ENCODE assay signal across 8 mouse cellular contexts in genomic region chr2:101665058-101665702, GRCm38 (mm10). TPM values are rescaled to one million over a fixed set of nuclear protein-coding genes. Genes with fewer than 3 reads are reported as not detected.
DNase-seq lines count a peak whose midpoint lies in the region; ATAC-seq and TF ChIP-seq lines count a peak whose summit lies in the region.

No protein-coding gene starts in this region.

- TF ChIP-seq RAD21 in MEL (IDR thresholded peaks at IDR 0.05; ENCODE audit: low read depth, low read length), result peak; percentile 84

- no peak for TF ChIP-seq POLR2A in MEL (IDR thresholded peaks at IDR 0.05; ENCODE audit: control insufficient read depth in 1 of 2, insufficient read depth in 1 of 2, low read depth in 1 of 2, low read length in 2 of 2, poor library complexity in 1 of 2)

- H3K9me3 ChIP-seq in MEL (replicated peaks; ENCODE audit: insufficient read depth, low read length), result no peaks in the 10 kb centered on the region
- no peaks in the 10 kb centered on the region for H3K9me3 ChIP-seq in forebrain, postnatal 0 days (ENCODE audit: low read length)
- no peaks in the 10 kb centered on the region for H3K9me3 ChIP-seq in lung, embryonic 15.5 days

- H3K27ac ChIP-seq in MEL (ENCODE audit: control insufficient read depth, low read depth, low read length), result no peak overlapping the region
- H3K27ac ChIP-seq in forebrain, postnatal 0 days (ENCODE audit: low read depth, low read length), result peak overlapping the region; percentile 4; the same call in 1 of the 2 replicates
- no peak overlapping the region for H3K27ac ChIP-seq in lung, embryonic 15.5 days

- no peaks in the 10 kb centered on the region for H3K79me2 ChIP-seq in MEL (ENCODE audit: control insufficient read depth, insufficient read depth, low read length, poor library complexity)

- peaks cover 2 to 5% of the 10 kb centered on the region in 2 experiments for H3K27me3 ChIP-seq in MEL (ENCODE audit: control insufficient read depth in 1 of 2, insufficient read depth in 2 of 2, low read length in 2 of 2)
- no peaks in the 10 kb centered on the region for H3K27me3 ChIP-seq in forebrain, postnatal 0 days (ENCODE audit: insufficient read depth, low read length)
- H3K27me3 ChIP-seq in lung, embryonic 15.5 days, result no peaks in the 10 kb centered on the region

- WGBS in forebrain, postnatal 0 days, result 19% methylated on average over 9 of the region's 9 CpGs
- WGBS in lung, embryonic 15.5 days, result 18% methylated on average over 9 of the region's 9 CpGs

- TF ChIP-seq CTCF in MEL (IDR thresholded peaks at IDR 0.05 in 2 of 3, conservative IDR thresholded peaks at IDR 0.05 in 1 of 3; ENCODE audit: control insufficient read depth in 1 of 3, insufficient read depth in 1 of 3, low read depth in 2 of 3, low read length in 3 of 3, poor library complexity in 1 of 3, severe bottlenecking in 1 of 3), result peak; percentile 87 to 94 (median 89)
- TF ChIP-seq CTCF in forebrain, postnatal 0 days (IDR thresholded peaks at IDR 0.05; ENCODE audit: low read depth), result peak; percentile 90

- no peak for TF ChIP-seq EP300 in MEL (IDR thresholded peaks at IDR 0.05; ENCODE audit: low read depth in 1 of 2, low read length in 2 of 2)

- no peaks in the 10 kb centered on the region for H3K4me1 ChIP-seq in MEL (ENCODE audit: control insufficient read depth in 1 of 2, insufficient read depth in 2 of 2, low read length in 2 of 2)
- H3K4me1 ChIP-seq in forebrain, postnatal 0 days (ENCODE audit: insufficient read depth), result no peaks in the 10 kb centered on the region
- H3K4me1 ChIP-seq in lung, embryonic 15.5 days, result no peaks in the 10 kb centered on the region

- H3K4me2 ChIP-seq in forebrain, postnatal 0 days (ENCODE audit: low read depth), result no peak overlapping the region
- no peak overlapping the region for H3K4me2 ChIP-seq in lung, embryonic 15.5 days

- H3K9ac ChIP-seq in MEL (ENCODE audit: control insufficient read depth, low read depth, low read length, poor library complexity, severe bottlenecking), result no peak overlapping the region
- H3K9ac ChIP-seq in forebrain, postnatal 0 days, result no peak overlapping the region
- no peak overlapping the region for H3K9ac ChIP-seq in lung, embryonic 15.5 days

- no peak overlapping the region for H3K4me3 ChIP-seq in MEL (ENCODE audit: control insufficient read depth in 1 of 2, insufficient read depth in 1 of 2, low read depth in 2 of 2, low read length in 2 of 2)
- H3K4me3 ChIP-seq in forebrain, postnatal 0 days (ENCODE audit: low read depth, low read length), result no peak overlapping the region
- H3K4me3 ChIP-seq in lung, embryonic 15.5 days, result no peak overlapping the region

- peak; percentile 90 for ATAC-seq in forebrain, postnatal 0 days
- ATAC-seq in hematopoietic stem cell, adult 5-6 weeks (replicated peaks in 1 of 2; ENCODE audit: insufficient read depth in 1 of 2, low FRiP score in 2 of 2, low TSS enrichment in 1 of 2, low read depth in 1 of 2, poor library complexity in 2 of 2, severe bottlenecking in 2 of 2), result peak; percentile 91 to 95
- ATAC-seq in lung, embryonic 15.5 days (ENCODE audit: borderline replicate concordance, extremely low read depth, low FRiP score, low TSS enrichment), result peak; percentile 74

- peak; percentile 75 for DNase-seq in MEL (ENCODE audit: low read depth, low spot score)
- DNase-seq in cerebellum, adult 18-20 months, result peak; percentile 77 to 84
- peak; percentile 86 for DNase-seq in forebrain, postnatal 0 days
- DNase-seq in layer of hippocampus, adult 8-10 months (ENCODE audit: low spot score in 2 of 2), result peak; percentile 82 to 85
- DNase-seq in ovary, postnatal 14 days (ENCODE audit: low spot score), result peak; percentile 46
- peak; percentile 63 to 78 for DNase-seq in thymus, postnatal 10 days (ENCODE audit: low spot score in 2 of 2)

- H3K36me3 ChIP-seq in MEL (ENCODE audit: control insufficient read depth in 1 of 2, insufficient read depth in 2 of 2, low read length in 2 of 2), result no peaks in the 10 kb centered on the region
- H3K36me3 ChIP-seq in forebrain, postnatal 0 days (ENCODE audit: insufficient read depth), result no peaks in the 10 kb centered on the region
- no peaks in the 10 kb centered on the region for H3K36me3 ChIP-seq in lung, embryonic 15.5 days

TF ChIP-seq in MEL, 35 proteins besides CTCF, POLR2A, EP300 and RAD21 (continues in another document):
- TF ChIP-seq TAL1 (IDR thresholded peaks at IDR 0.05; ENCODE audit: low read length), result no peak
- no peak for TF ChIP-seq ELF1 (IDR thresholded peaks at IDR 0.05; ENCODE audit: low read depth, low read length)
- TF ChIP-seq RCOR1 (IDR thresholded peaks at IDR 0.05; ENCODE audit: low read depth, low read length), result no peak
- no peak for TF ChIP-seq GATA1 (IDR thresholded peaks at IDR 0.05; ENCODE audit: low read depth, low read length)
- peak; percentile 53; the same call in 1 of the 2 replicates for TF ChIP-seq NRF1 (IDR thresholded peaks at IDR 0.05; ENCODE audit: insufficient read depth, low read depth, low read length, poor library complexity, severe bottlenecking)
- no peak for TF ChIP-seq POLR2AphosphoS5 (IDR thresholded peaks at IDR 0.05; ENCODE audit: borderline replicate concordance, low read depth, low read length)
- TF ChIP-seq ZC3H11A (IDR thresholded peaks at IDR 0.05; ENCODE audit: low read depth, low read length), result peak; percentile 65
- TF ChIP-seq UBTF (IDR thresholded peaks at IDR 0.05; ENCODE audit: borderline replicate concordance, insufficient read depth, low read depth, low read length), result no peak
- TF ChIP-seq ETS1 (IDR thresholded peaks at IDR 0.05; ENCODE audit: low read depth, low read length), result no peak
- no peak for TF ChIP-seq CHD1 (IDR thresholded peaks at IDR 0.05; ENCODE audit: low read depth, low read length)
- TF ChIP-seq KAT2A (conservative IDR thresholded peaks at IDR 0.05; ENCODE audit: low read depth, low read length), result no peak
- TF ChIP-seq USF1 (IDR thresholded peaks at IDR 0.05; ENCODE audit: low read depth, low read length), result 0 out of 2 replicates have a peak, but pooled peaks have one; percentile 19
- no peak for TF ChIP-seq MXI1 (IDR thresholded peaks at IDR 0.05; ENCODE audit: low read depth, low read length)
- TF ChIP-seq HCFC1 (IDR thresholded peaks at IDR 0.05; ENCODE audit: low read depth, low read length), result no peak
- TF ChIP-seq POLR2AphosphoS2 (IDR thresholded peaks at IDR 0.05; ENCODE audit: low read length), result no peak
- no peak for TF ChIP-seq TBP (IDR thresholded peaks at IDR 0.05; ENCODE audit: low read depth, low read length)
- no peak for TF ChIP-seq MAZ (IDR thresholded peaks at IDR 0.05; ENCODE audit: low read depth, low read length)
- peak; percentile 86; the same call in 1 of the 2 replicates for TF ChIP-seq MEF2A (IDR thresholded peaks at IDR 0.05; ENCODE audit: extremely low read depth, insufficient replicate concordance, low read depth, low read length, poor library complexity, severe bottlenecking)
- no peak for TF ChIP-seq CHD2 (IDR thresholded peaks at IDR 0.05; ENCODE audit: low read length)
- TF ChIP-seq BHLHE40 (IDR thresholded peaks at IDR 0.05; ENCODE audit: borderline replicate concordance, low read depth, low read length), result peak; percentile 28; the same call in 1 of the 2 replicates
- TF ChIP-seq MYC (IDR thresholded peaks at IDR 0.05; ENCODE audit: low read depth, low read length), result peak; percentile 53; the same call in 1 of the 2 replicates
- TF ChIP-seq TCF12 (IDR thresholded peaks at IDR 0.05; ENCODE audit: low read depth, low read length), result no peak
- peak; percentile 66 for TF ChIP-seq SMC3 (IDR thresholded peaks at IDR 0.05; ENCODE audit: low read depth, low read length)

RNA-seq across cellular contexts. Expression of gene Traf6, which starts 13.0 kb away (rescaled TPM):
- 11.8 and 12.7 TPM in 2 replicates for total RNA-seq in MEL (2012; rRNA removed)
- 10 to 100 TPM in 1 of 2 experiments, not detected in 1; 18.0 TPM for polyA plus RNA-seq in MEL (2012; ENCODE audit: insufficient read depth in 1 of 2, insufficient read length in 2 of 2, low read depth in 1 of 2, low replicate concordance in 2 of 2, missing spikeins in 1 of 2)
- 19.5 and 26.0 TPM in 2 replicates for total RNA-seq in forebrain, postnatal 0 days (2014; rRNA removed)
- polyA plus RNA-seq in forebrain, postnatal 0 days (2015; fragmentation: Nextera tagmentation; extraction: Ambion mirVana), result 7.4 and 9.8 TPM in 2 replicates
- 21.7 and 23.7 TPM in 2 replicates for total RNA-seq in hematopoietic stem cell, adult 5-6 weeks (2017)
- total RNA-seq in layer of hippocampus, adult 8-10 months (2022), result 10 to 100 TPM; 15.4 to 17.1 (median 16.4) TPM
- 9.5 and 9.8 TPM in 2 replicates for polyA plus RNA-seq in lung, embryonic 15.5 days (2015; fragmentation: Nextera tagmentation; extraction: Ambion mirVana)

RNA-seq across cellular contexts. Expression of gene B230118H07Rik, which starts 15.8 kb away (rescaled TPM):
- 30.6 and 31.2 TPM in 2 replicates for total RNA-seq in MEL (2012; rRNA removed)
- polyA plus RNA-seq in MEL (2012; ENCODE audit: insufficient read depth in 1 of 2, insufficient read length in 2 of 2, low read depth in 1 of 2, low replicate concordance in 2 of 2, missing spikeins in 1 of 2), result 10 to 100 TPM in 1 of 2 experiments, not detected in 1; 22.4 TPM
- total RNA-seq in forebrain, postnatal 0 days (2014; rRNA removed), result 20.0 and 29.5 TPM in 2 replicates
- 52.0 and 61.3 TPM in 2 replicates for polyA plus RNA-seq in forebrain, postnatal 0 days (2015; fragmentation: Nextera tagmentation; extraction: Ambion mirVana)
- total RNA-seq in hematopoietic stem cell, adult 5-6 weeks (2017), result 95.0 and 135 TPM in 2 replicates
- 10 to 100 TPM; 31.8 to 39.8 (median 35.8) TPM for total RNA-seq in layer of hippocampus, adult 8-10 months (2022)
- 57.8 and 58.7 TPM in 2 replicates for polyA plus RNA-seq in lung, embryonic 15.5 days (2015; fragmentation: Nextera tagmentation; extraction: Ambion mirVana)

RNA-seq across cellular contexts. Expression of gene Rag1, which starts 15.9 kb away (rescaled TPM):
- under 0.01 TPM in 1 of 2 replicates, not detected in the other for total RNA-seq in MEL (2012; rRNA removed)
- polyA plus RNA-seq in MEL (2012; ENCODE audit: insufficient read depth in 1 of 2, insufficient read length in 2 of 2, low read depth in 1 of 2, low replicate concordance in 2 of 2, missing spikeins in 1 of 2), result not detected
- total RNA-seq in forebrain, postnatal 0 days (2014; rRNA removed), result 0.23 and 0.43 TPM in 2 replicates
- 0.04 and 0.10 TPM in 2 replicates for polyA plus RNA-seq in forebrain, postnatal 0 days (2015; fragmentation: Nextera tagmentation; extraction: Ambion mirVana)
- total RNA-seq in hematopoietic stem cell, adult 5-6 weeks (2017), result 1.1 and 3.1 TPM in 2 replicates
- total RNA-seq in layer of hippocampus, adult 8-10 months (2022), result under 1 TPM; 0.18 to 0.29 (median 0.25) TPM
- polyA plus RNA-seq in lung, embryonic 15.5 days (2015; fragmentation: Nextera tagmentation; extraction: Ambion mirVana), result 0.59 and 2.9 TPM in 2 replicates

RNA-seq across cellular contexts. Expression of gene Rag2, which starts 40.7 kb away (rescaled TPM):
- not detected in 2 replicates for total RNA-seq in MEL (2012; rRNA removed)
- polyA plus RNA-seq in MEL (2012; ENCODE audit: insufficient read depth in 1 of 2, insufficient read length in 2 of 2, low read depth in 1 of 2, low replicate concordance in 2 of 2, missing spikeins in 1 of 2), result not detected
- not detected in 2 replicates for total RNA-seq in forebrain, postnatal 0 days (2014; rRNA removed)
- polyA plus RNA-seq in forebrain, postnatal 0 days (2015; fragmentation: Nextera tagmentation; extraction: Ambion mirVana), result not detected in 2 replicates
- 3.2 and 5.1 TPM in 2 replicates for total RNA-seq in hematopoietic stem cell, adult 5-6 weeks (2017)
- not detected for total RNA-seq in layer of hippocampus, adult 8-10 months (2022)
- 0.35 and 2.4 TPM in 2 replicates for polyA plus RNA-seq in lung, embryonic 15.5 days (2015; fragmentation: Nextera tagmentation; extraction: Ambion mirVana)
